Mouse (Mus musculus) MEL (cell line): ENCODE measurements around the gene Kcnmb4. TPM values are rescaled to one million over a fixed set of nuclear protein-coding genes. Genes with fewer than 3 reads are reported as not detected.

ENCODE experiments used
- DNase-seq: peaks from one replicate; pipeline ENCODE4 v3.0.0; 2011; ENCODE audit warnings: low read depth, low spot score
- H3K27ac ChIP-seq: 2 replicates; pipeline ENCODE4 v1.5.1; 2012; ENCODE audit warnings: low read depth, mild to moderate bottlenecking, control low read depth, low read length, moderate library complexity; ENCODE audit not compliant: control insufficient read depth
- H3K27me3 ChIP-seq, 2 experiments: fragments of 150-350 bp in 1 of 2; sonication (generic) in 1 of 2; 2 replicates each; pipeline ENCODE4 v1.6.1; 2012; ENCODE audit warnings: low read length in 2 of 2, mild to moderate bottlenecking in 2 of 2, improper control_type of control experiment in 1 of 2, moderate library complexity in 1 of 2; ENCODE audit not compliant: insufficient read depth in 2 of 2, control insufficient read depth in 1 of 2
- H3K36me3 ChIP-seq, 2 experiments: 2 replicates each; pipeline ENCODE4 v1.6.1; 2012 to 2014; ENCODE audit warnings: low read length in 2 of 2, improper control_type of control experiment in 1 of 2, inconsistent platforms in 1 of 2, mild to moderate bottlenecking in 1 of 2; ENCODE audit not compliant: insufficient read depth in 2 of 2, control insufficient read depth in 1 of 2
- H3K4me1 ChIP-seq, 2 experiments: fragments of 150-350 bp in 1 of 2; sonication (generic) in 1 of 2; 2 replicates each; pipeline ENCODE4 v1.6.1; 2012; ENCODE audit warnings: low read length in 2 of 2, improper control_type of control experiment in 1 of 2, mild to moderate bottlenecking in 1 of 2; ENCODE audit not compliant: insufficient read depth in 2 of 2, control insufficient read depth in 1 of 2
- H3K4me3 ChIP-seq, 2 experiments: fragments of 150-350 bp in 1 of 2; sonication (generic) in 1 of 2; 2 replicates each; pipeline ENCODE4 v1.5.1; 2012; ENCODE audit warnings: low read depth in 2 of 2, low read length in 2 of 2, mild to moderate bottlenecking in 2 of 2, moderate library complexity in 2 of 2, control low read depth in 1 of 2, improper control_type of control experiment in 1 of 2; ENCODE audit not compliant: control insufficient read depth in 1 of 2, insufficient read depth in 1 of 2
- H3K79me2 ChIP-seq: 2 replicates; pipeline ENCODE4 v1.6.1; 2012; ENCODE audit warnings: mild to moderate bottlenecking, low read length, moderate library complexity; ENCODE audit not compliant: control insufficient read depth, poor library complexity, insufficient read depth
- H3K9ac ChIP-seq: 2 replicates; pipeline ENCODE4 v1.6.1; 2012; ENCODE audit warnings: low read depth, mild to moderate bottlenecking, control low read depth, low read length, moderate library complexity; ENCODE audit not compliant: control insufficient read depth, poor library complexity, severe bottlenecking
- H3K9me3 ChIP-seq: fragments of 150-350 bp; sonication (generic); replicated peaks from 2 replicates; pipeline ENCODE4 v1.6.1; 2012; ENCODE audit warnings: mild to moderate bottlenecking, low read length, improper control_type of control experiment, moderate library complexity; ENCODE audit not compliant: insufficient read depth
- BHLHE40 ChIP-seq: IDR thresholded peaks from 2 replicates; pipeline ENCODE4 v1.6.1; 2012; ENCODE audit warnings: low read depth, mild to moderate bottlenecking, inconsistent platforms, low read length, improper control_type of control experiment, borderline replicate concordance
- CHD1 ChIP-seq: IDR thresholded peaks from 2 replicates; pipeline ENCODE4 v1.6.1; 2012; ENCODE audit warnings: low read depth, mild to moderate bottlenecking, inconsistent platforms, low read length, improper control_type of control experiment
- E2F4 ChIP-seq: IDR thresholded peaks from 2 replicates; pipeline ENCODE4 v1.6.1; 2011; ENCODE audit warnings: low read depth, low read length, improper control_type of control experiment, borderline replicate concordance
- EP300 ChIP-seq, 2 experiments: IDR thresholded peaks; 2 replicates each; pipeline ENCODE4 v1.6.1; 2011; ENCODE audit warnings: improper control_type of control experiment in 2 of 2, low read length in 2 of 2, low read depth in 1 of 2, mild to moderate bottlenecking in 1 of 2
- KAT2A ChIP-seq: conservative IDR thresholded peaks from 2 replicates; pipeline ENCODE4 v1.6.1; 2012; ENCODE audit warnings: low read depth, low read length, improper control_type of control experiment, inconsistent platforms
- MEF2A ChIP-seq: IDR thresholded peaks from 2 replicates; pipeline ENCODE4 v1.6.1; 2014; ENCODE audit warnings: low read depth, mild to moderate bottlenecking, inconsistent platforms, low read length, improper control_type of control experiment; ENCODE audit not compliant: poor library complexity, insufficient replicate concordance, severe bottlenecking; ENCODE audit errors: extremely low read depth
- RAD21 ChIP-seq: IDR thresholded peaks from 2 replicates; pipeline ENCODE4 v1.6.1; 2011; ENCODE audit warnings: mild to moderate bottlenecking, low read depth, low read length, improper control_type of control experiment
- SMC3 ChIP-seq: IDR thresholded peaks from 2 replicates; pipeline ENCODE4 v1.6.1; 2011; ENCODE audit warnings: low read depth, low read length, improper control_type of control experiment
- TAL1 ChIP-seq: IDR thresholded peaks from 2 replicates; pipeline ENCODE4 v1.6.1; 2012; ENCODE audit warnings: mild to moderate bottlenecking, inconsistent platforms, low read length, moderate library complexity, mixed read lengths
- TBP ChIP-seq: IDR thresholded peaks from 2 replicates; pipeline ENCODE4 v1.8.0; 2011; ENCODE audit warnings: low read depth, low read length, improper control_type of control experiment
- ZC3H11A ChIP-seq: IDR thresholded peaks from 2 replicates; pipeline ENCODE4 v1.6.1; 2012; ENCODE audit warnings: low read depth, mild to moderate bottlenecking, inconsistent platforms, low read length, improper control_type of control experiment
- polyA plus RNA-seq, 2 experiments: library from polyadenylated mRNA; stranded (reverse) in 1 of 2; unstranded in 1 of 2; fragments of >175 nt in 1 of 2; fragments of >200 nt in 1 of 2; gene quantifications; 2 replicates each; pipeline versions ENCODE4 v1.2.1 to v1.2.4; 2012; ENCODE audit warnings: low replicate concordance in 2 of 2, low read depth in 1 of 2; ENCODE audit not compliant: insufficient read length in 2 of 2, insufficient read depth in 1 of 2, missing spikeins in 1 of 2
- total RNA-seq: library from RNA; depleted of rRNA; stranded (reverse); fragments of 300-350 nt; gene quantifications from 2 replicates; pipeline ENCODE4 v1.2.3, GENCODE M21; 2012; rRNA removed

Kcnmb4 gene
- total and polyA plus RNA-seq, 3 experiments: not detected

GRCm38 (mm10) chr10:116374111-116374510, 99.6 kb downstream of the Kcnmb4 start:
- Histone ChIP-seq H3K9me3 (no peaks in the 10 kb centered on the region), H3K4me3 (no peak overlapping the region), H3K27me3 (no peaks in the 10 kb centered on the region), H3K79me2 (no peaks in the 10 kb centered on the region), H3K36me3 (no peaks in the 10 kb centered on the region), H3K9ac (no peak overlapping the region), H3K27ac (no peak overlapping the region), H3K4me1 (no peaks in the 10 kb centered on the region)
- no peak for DNase-seq
- no peak for TF ChIP-seq SMC3
- TF ChIP-seq KAT2A: no peak
- TF ChIP-seq TAL1: no peak
- TF ChIP-seq E2F4: no peak
- TF ChIP-seq TBP: no peak
- no peak for TF ChIP-seq MEF2A
- no peak for TF ChIP-seq EP300 (IDR thresholded peaks at IDR 0.05; ENCODE audit: low read depth in 1 of 2, low read length in 2 of 2)

GRCm38 (mm10) chr10:116370991-116371725, 102.5 kb downstream of the Kcnmb4 start:
- Histone ChIP-seq H3K9ac (no peak overlapping the region), H3K4me3 (no peak overlapping the region), H3K4me1 (no peaks in the 10 kb centered on the region), H3K79me2 (no peaks in the 10 kb centered on the region), H3K9me3 (no peaks in the 10 kb centered on the region), H3K27me3 (no peaks in the 10 kb centered on the region), H3K36me3 (no peaks in the 10 kb centered on the region), H3K27ac (no peak overlapping the region)
- DNase-seq: no peak
- TF ChIP-seq ZC3H11A (no peak), CHD1 (no peak), BHLHE40 (no peak), RAD21 (no peak)

Other genes with a start within 250 kb of the Kcnmb4 start
- not detected in 2 replicates for gene Ptprb, start 198.4 kb downstream of the Kcnmb4 start, total RNA-seq
- not detected for gene Ptprb, start 198.4 kb downstream of the Kcnmb4 start, polyA plus RNA-seq
- gene Cnot2, start 107.6 kb upstream of the Kcnmb4 start, total RNA-seq: 84.6 and 88.8 TPM in 2 replicates
- gene Cnot2, start 107.6 kb upstream of the Kcnmb4 start, polyA plus RNA-seq: 100 to 1,000 TPM in 1 of 2 experiments, 10 to 100 TPM in 1; 84.3 to 554 TPM